Mouse (Mus musculus): ENCODE measurements around the gene Gm9376. TPM values are rescaled to one million over a fixed set of nuclear protein-coding genes. Genes with fewer than 3 reads are reported as not detected.

The Gm9376 gene
- total RNA-seq, 1 experiment, result not detected

- H3K4me1 ChIP-seq (ENCODE audit: control insufficient read depth in 2 of 2, insufficient read depth in 2 of 2, low read length in 2 of 2, poor library complexity in 1 of 2), result no peaks in the 10 kb centered on the region
- no peak overlapping the region for H3K27ac ChIP-seq (ENCODE audit: insufficient read depth, low read depth, low read length, poor library complexity, severe bottlenecking)
- no peak for DNase-seq (ENCODE audit: low read depth, low spot score)
- no peak overlapping the region for H3K4me3 ChIP-seq (ENCODE audit: insufficient read depth in 1 of 2, low read depth in 1 of 2, low read length in 2 of 2, poor library complexity in 1 of 2, severe bottlenecking in 1 of 2)
- TF ChIP-seq MAFK (IDR thresholded peaks at IDR 0.05; ENCODE audit: insufficient read depth, low read depth, low read length), result no peak
- TF ChIP-seq HCFC1 (IDR thresholded peaks at IDR 0.05; ENCODE audit: borderline replicate concordance, insufficient read depth, low read length), result no peak
- no peak for TF ChIP-seq ZC3H11A (IDR thresholded peaks at IDR 0.05; ENCODE audit: borderline replicate concordance, low read depth, low read length)
- TF ChIP-seq CHD2 (IDR thresholded peaks at IDR 0.05; ENCODE audit: low read depth, low read length), result no peak
- TF ChIP-seq ZNF384 (IDR thresholded peaks at IDR 0.05; ENCODE audit: low read depth, low read length), result no peak
- in situ Hi-C loops (cut with MboI; ENCODE audit: low sequenced_read_pairs in 2 of 2, unreplicated experiment in 2 of 2), result no loop called here
- H3K36me3 ChIP-seq (ENCODE audit: control insufficient read depth, insufficient read depth, low read length, poor library complexity, severe bottlenecking), result no peaks in the 10 kb centered on the region
- H3K9ac ChIP-seq (ENCODE audit: insufficient read depth, low read depth, low read length, poor library complexity, severe bottlenecking), result no peak overlapping the region
- H3K9me3 ChIP-seq (ENCODE audit: control insufficient read depth, insufficient read depth, low read depth, low read length), result no peaks in the 10 kb centered on the region
These were observed 19.3 kb downstream of the Gm9376 start for GRCm38 (mm10) chr14:118286096-118286495.

DNA sequence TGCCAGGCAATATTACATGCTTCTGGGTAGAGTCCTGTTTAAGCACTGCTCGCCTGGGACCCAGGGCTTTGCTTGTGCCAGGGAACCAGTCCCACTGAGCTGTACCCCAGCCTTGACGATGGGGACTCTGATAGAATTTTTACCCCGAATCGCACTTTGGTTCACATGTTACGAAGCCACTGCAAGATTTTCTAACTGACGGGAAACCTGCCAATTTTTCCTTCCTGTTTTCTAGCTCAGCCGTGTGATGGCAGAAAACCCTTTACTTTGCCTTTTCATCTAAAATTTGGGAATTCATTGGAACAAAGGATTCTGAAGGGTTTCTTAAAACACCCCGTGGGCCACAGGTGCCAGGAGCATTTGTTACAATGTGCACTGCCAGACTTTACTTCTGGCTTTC, 22.4 kb downstream of the Gm9376 start:
- Histone ChIP-seq H3K9me3 (ENCODE audit: control insufficient read depth, insufficient read depth, low read depth, low read length) (no peaks in the 10 kb centered on the region), H3K36me3 (ENCODE audit: control insufficient read depth, insufficient read depth, low read length, poor library complexity, severe bottlenecking) (no peaks in the 10 kb centered on the region), H3K27ac (ENCODE audit: insufficient read depth, low read depth, low read length, poor library complexity, severe bottlenecking) (no peak overlapping the region), H3K4me1 (ENCODE audit: control insufficient read depth in 2 of 2, insufficient read depth in 2 of 2, low read length in 2 of 2, poor library complexity in 1 of 2) (no peaks in the 10 kb centered on the region), H3K9ac (ENCODE audit: insufficient read depth, low read depth, low read length, poor library complexity, severe bottlenecking) (no peak overlapping the region), H3K4me3 (ENCODE audit: insufficient read depth in 1 of 2, low read depth in 1 of 2, low read length in 2 of 2, poor library complexity in 1 of 2, severe bottlenecking in 1 of 2) (no peak overlapping the region)
- DNase-seq (ENCODE audit: low read depth, low spot score), result no peak
- TF ChIP-seq ZNF384 (IDR thresholded peaks at IDR 0.05; ENCODE audit: low read depth, low read length) (no peak), HCFC1 (IDR thresholded peaks at IDR 0.05; ENCODE audit: borderline replicate concordance, insufficient read depth, low read length) (no peak), MAFK (IDR thresholded peaks at IDR 0.05; ENCODE audit: insufficient read depth, low read depth, low read length) (no peak), ZC3H11A (IDR thresholded peaks at IDR 0.05; ENCODE audit: borderline replicate concordance, low read depth, low read length) (no peak), CHD2 (IDR thresholded peaks at IDR 0.05; ENCODE audit: low read depth, low read length) (no peak)
- in situ Hi-C loops (cut with MboI; ENCODE audit: low sequenced_read_pairs in 2 of 2, unreplicated experiment in 2 of 2), result no loop called here

- TF ChIP-seq ZNF384 (IDR thresholded peaks at IDR 0.05; ENCODE audit: low read depth, low read length) (no peak), ZC3H11A (IDR thresholded peaks at IDR 0.05; ENCODE audit: borderline replicate concordance, low read depth, low read length) (no peak), HCFC1 (IDR thresholded peaks at IDR 0.05; ENCODE audit: borderline replicate concordance, insufficient read depth, low read length) (no peak), MAFK (IDR thresholded peaks at IDR 0.05; ENCODE audit: insufficient read depth, low read depth, low read length) (no peak), CHD2 (IDR thresholded peaks at IDR 0.05; ENCODE audit: low read depth, low read length) (no peak)
- no peak for DNase-seq (ENCODE audit: low read depth, low spot score)
- Histone ChIP-seq H3K9ac (ENCODE audit: insufficient read depth, low read depth, low read length, poor library complexity, severe bottlenecking) (no peak overlapping the region), H3K4me3 (ENCODE audit: insufficient read depth in 1 of 2, low read depth in 1 of 2, low read length in 2 of 2, poor library complexity in 1 of 2, severe bottlenecking in 1 of 2) (no peak overlapping the region), H3K4me1 (ENCODE audit: control insufficient read depth in 2 of 2, insufficient read depth in 2 of 2, low read length in 2 of 2, poor library complexity in 1 of 2) (no peaks in the 10 kb centered on the region), H3K9me3 (ENCODE audit: control insufficient read depth, insufficient read depth, low read depth, low read length) (no peaks in the 10 kb centered on the region), H3K36me3 (ENCODE audit: control insufficient read depth, insufficient read depth, low read length, poor library complexity, severe bottlenecking) (no peaks in the 10 kb centered on the region), H3K27ac (ENCODE audit: insufficient read depth, low read depth, low read length, poor library complexity, severe bottlenecking) (no peak overlapping the region)
- in situ Hi-C loops (cut with MboI; ENCODE audit: low sequenced_read_pairs in 2 of 2, unreplicated experiment in 2 of 2), result no loop called here
These were observed 23.2 kb downstream of the Gm9376 start for GRCm38 (mm10) chr14:118290009-118290408.

GRCm38 (mm10) chr14:118302606-118303005, 35.8 kb downstream of the Gm9376 start:
- DNase-seq (ENCODE audit: low read depth, low spot score), result no peak
- H3K27ac ChIP-seq (ENCODE audit: insufficient read depth, low read depth, low read length, poor library complexity, severe bottlenecking), result no peak overlapping the region
- TF ChIP-seq MAFK (IDR thresholded peaks at IDR 0.05; ENCODE audit: insufficient read depth, low read depth, low read length), result no peak
- no peak for TF ChIP-seq ZNF384 (IDR thresholded peaks at IDR 0.05; ENCODE audit: low read depth, low read length)
- no peak for TF ChIP-seq HCFC1 (IDR thresholded peaks at IDR 0.05; ENCODE audit: borderline replicate concordance, insufficient read depth, low read length)
- no peak for TF ChIP-seq CHD2 (IDR thresholded peaks at IDR 0.05; ENCODE audit: low read depth, low read length)
- TF ChIP-seq ZC3H11A (IDR thresholded peaks at IDR 0.05; ENCODE audit: borderline replicate concordance, low read depth, low read length), result no peak
- no peaks in the 10 kb centered on the region for H3K4me1 ChIP-seq (ENCODE audit: control insufficient read depth in 2 of 2, insufficient read depth in 2 of 2, low read length in 2 of 2, poor library complexity in 1 of 2)
- no peak overlapping the region for H3K9ac ChIP-seq (ENCODE audit: insufficient read depth, low read depth, low read length, poor library complexity, severe bottlenecking)
- H3K9me3 ChIP-seq (ENCODE audit: control insufficient read depth, insufficient read depth, low read depth, low read length), result no peaks in the 10 kb centered on the region
- H3K4me3 ChIP-seq (ENCODE audit: insufficient read depth in 1 of 2, low read depth in 1 of 2, low read length in 2 of 2, poor library complexity in 1 of 2, severe bottlenecking in 1 of 2), result no peak overlapping the region
- H3K36me3 ChIP-seq (ENCODE audit: control insufficient read depth, insufficient read depth, low read length, poor library complexity, severe bottlenecking), result no peaks in the 10 kb centered on the region
- in situ Hi-C loops (cut with MboI; ENCODE audit: low sequenced_read_pairs in 2 of 2, unreplicated experiment in 2 of 2), result no loop called here

DNA sequence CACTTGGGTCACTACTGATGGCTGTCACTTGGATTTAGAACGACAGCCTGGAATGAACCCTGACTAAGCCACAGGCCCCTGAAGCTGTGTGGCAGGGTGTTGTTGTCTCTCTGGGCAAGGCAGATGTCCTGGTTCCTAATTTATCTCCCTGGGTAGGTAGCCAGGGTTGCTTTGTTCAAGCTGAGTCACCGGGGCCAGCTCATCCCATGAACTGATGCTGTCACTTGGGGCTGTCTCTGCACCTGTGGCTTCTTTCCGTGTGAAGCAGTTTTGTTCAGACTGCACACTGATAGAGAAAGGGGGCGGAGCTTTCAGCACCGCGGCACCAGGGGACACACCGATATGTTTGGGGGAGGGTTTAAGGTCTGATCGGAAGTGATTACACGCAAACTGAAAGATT, 37.8 kb downstream of the Gm9376 start:
- no peak for DNase-seq (ENCODE audit: low read depth, low spot score)

More for the DNA sequence above, 37.8 kb downstream of the Gm9376 start:
- Histone ChIP-seq H3K27ac (ENCODE audit: insufficient read depth, low read depth, low read length, poor library complexity, severe bottlenecking) (no peak overlapping the region), H3K9ac (ENCODE audit: insufficient read depth, low read depth, low read length, poor library complexity, severe bottlenecking) (no peak overlapping the region), H3K36me3 (ENCODE audit: control insufficient read depth, insufficient read depth, low read length, poor library complexity, severe bottlenecking) (no peaks in the 10 kb centered on the region), H3K9me3 (ENCODE audit: control insufficient read depth, insufficient read depth, low read depth, low read length) (no peaks in the 10 kb centered on the region), H3K4me1 (ENCODE audit: control insufficient read depth in 2 of 2, insufficient read depth in 2 of 2, low read length in 2 of 2, poor library complexity in 1 of 2) (no peaks in the 10 kb centered on the region), H3K4me3 (ENCODE audit: insufficient read depth in 1 of 2, low read depth in 1 of 2, low read length in 2 of 2, poor library complexity in 1 of 2, severe bottlenecking in 1 of 2) (no peak overlapping the region)
- in situ Hi-C loops (cut with MboI; ENCODE audit: low sequenced_read_pairs in 2 of 2, unreplicated experiment in 2 of 2), result no loop called here
- TF ChIP-seq CHD2 (IDR thresholded peaks at IDR 0.05; ENCODE audit: low read depth, low read length), result no peak
- TF ChIP-seq ZC3H11A (IDR thresholded peaks at IDR 0.05; ENCODE audit: borderline replicate concordance, low read depth, low read length), result no peak
- TF ChIP-seq HCFC1 (IDR thresholded peaks at IDR 0.05; ENCODE audit: borderline replicate concordance, insufficient read depth, low read length), result no peak
- no peak for TF ChIP-seq ZNF384 (IDR thresholded peaks at IDR 0.05; ENCODE audit: low read depth, low read length)
- TF ChIP-seq MAFK (IDR thresholded peaks at IDR 0.05; ENCODE audit: insufficient read depth, low read depth, low read length), result no peak

Measured in ES-E14 (cell line).